Mouse (Mus musculus): Measurements from ENCODE around the gene H2al1a. TPM values are rescaled to one million over a fixed set of nuclear protein-coding genes. Genes with fewer than 3 reads are reported as not detected.
"Not testable (repeated sequence)": the region's sequence is repeated elsewhere in the genome, so short reads cannot be mapped to it uniquely, and the experiment has no call there.

H2al1a gene
- not detected in 2 replicates for total RNA-seq (2017)

DNA sequence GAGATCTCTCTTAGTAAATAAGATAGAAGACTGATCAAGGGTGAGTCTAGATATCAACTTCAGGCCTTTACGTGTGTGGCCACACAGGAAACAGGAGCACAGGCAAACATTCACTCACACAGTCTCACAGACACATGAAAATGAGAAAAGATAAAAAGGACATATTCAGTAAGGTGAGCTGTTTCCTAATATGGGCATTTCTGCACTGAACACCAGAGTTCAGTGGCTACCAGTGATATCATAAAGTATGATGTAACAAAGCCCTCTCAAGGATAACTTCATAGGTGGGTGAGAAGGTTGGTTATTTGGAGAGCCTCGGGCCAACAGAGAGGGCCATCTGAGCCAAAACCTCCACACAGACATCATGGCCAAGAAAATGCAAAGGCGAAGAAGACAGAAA is at the start of gene H2al1a:
Gene H2al1a, plus strand, starts transcription at position 301 of the 400 bp plus-strand sequence.
- not testable (repeated sequence) for ATAC-seq (replicated peaks; ENCODE audit: low read depth, poor library complexity, severe bottlenecking)

DNA sequence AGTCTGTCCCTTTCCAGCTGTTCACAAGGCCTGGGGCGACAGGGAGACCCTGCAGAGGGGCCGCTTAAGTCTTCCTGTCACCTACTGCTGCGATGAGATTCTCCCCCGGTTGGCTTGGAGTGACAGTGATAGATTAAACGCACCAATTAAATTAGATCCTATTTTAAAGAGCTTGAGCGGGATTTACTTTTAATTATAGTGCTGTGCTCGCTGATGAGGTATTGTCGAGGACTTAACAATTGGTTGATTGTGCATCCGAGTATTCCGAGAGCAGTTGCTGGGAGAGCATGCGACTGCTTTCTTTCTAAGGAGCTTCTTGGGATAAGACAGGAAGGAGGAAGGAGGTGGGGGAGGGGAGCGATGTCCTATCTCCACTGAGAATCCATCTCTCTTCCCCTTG is 48.9 kb upstream of the H2al1a start:
- ATAC-seq (replicated peaks; ENCODE audit: low read depth, poor library complexity, severe bottlenecking) = no peak

DNA sequence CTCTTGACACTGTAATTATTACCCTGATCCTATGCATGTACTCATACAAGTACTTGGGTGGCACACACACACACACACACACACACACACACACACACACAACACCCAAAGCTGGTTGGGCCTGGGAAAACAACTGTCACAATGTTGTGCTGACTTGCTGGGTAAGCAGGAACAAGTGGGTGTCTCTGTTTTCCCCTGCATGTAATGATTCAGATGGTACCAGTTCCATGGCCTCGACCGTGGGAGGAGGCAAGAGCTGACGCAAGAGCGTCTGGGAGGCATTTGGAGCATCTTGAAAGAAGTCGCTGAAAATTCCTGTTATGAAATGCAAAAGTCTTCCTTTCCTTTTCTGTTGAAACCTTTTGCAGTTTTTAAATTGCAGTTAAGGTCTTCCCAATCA is 45.0 kb upstream of the H2al1a start:
- no peak for ATAC-seq (replicated peaks; ENCODE audit: low read depth, poor library complexity, severe bottlenecking)

DNA sequence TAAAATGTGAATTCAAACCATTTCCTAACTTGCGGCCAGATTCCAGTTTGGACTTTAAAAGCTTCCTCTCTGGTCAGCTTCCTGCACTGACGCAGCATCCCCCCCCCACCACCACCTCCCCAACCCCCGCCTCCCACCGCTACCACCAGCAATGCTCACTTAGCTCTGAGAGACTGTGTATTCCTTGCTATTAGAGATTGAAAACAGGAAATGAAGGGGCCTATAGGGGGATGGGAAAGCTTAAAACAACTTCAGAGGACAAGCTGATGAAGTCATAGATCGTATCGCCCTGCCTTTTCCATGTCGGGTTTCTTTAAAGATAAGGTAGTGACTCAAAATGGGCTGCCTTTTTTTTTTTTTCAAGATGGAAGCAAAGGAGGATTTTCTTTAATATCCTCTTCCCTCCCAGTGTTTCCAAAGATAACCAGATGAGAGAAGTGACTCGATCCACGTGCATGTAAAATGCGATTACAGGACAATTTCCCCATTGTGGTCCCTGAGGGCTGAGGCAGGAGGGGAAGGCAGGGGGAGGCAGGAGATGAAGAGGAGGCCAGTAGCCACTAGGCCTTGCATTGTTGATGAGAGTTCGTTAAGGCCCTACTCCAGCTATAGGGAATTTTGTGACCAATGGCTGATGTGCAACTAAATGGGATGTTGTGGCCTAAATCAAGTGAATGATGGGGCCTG is 44.4 kb upstream of the H2al1a start:
- ATAC-seq (replicated peaks; ENCODE audit: low read depth, poor library complexity, severe bottlenecking) = peak; percentile 83

DNA sequence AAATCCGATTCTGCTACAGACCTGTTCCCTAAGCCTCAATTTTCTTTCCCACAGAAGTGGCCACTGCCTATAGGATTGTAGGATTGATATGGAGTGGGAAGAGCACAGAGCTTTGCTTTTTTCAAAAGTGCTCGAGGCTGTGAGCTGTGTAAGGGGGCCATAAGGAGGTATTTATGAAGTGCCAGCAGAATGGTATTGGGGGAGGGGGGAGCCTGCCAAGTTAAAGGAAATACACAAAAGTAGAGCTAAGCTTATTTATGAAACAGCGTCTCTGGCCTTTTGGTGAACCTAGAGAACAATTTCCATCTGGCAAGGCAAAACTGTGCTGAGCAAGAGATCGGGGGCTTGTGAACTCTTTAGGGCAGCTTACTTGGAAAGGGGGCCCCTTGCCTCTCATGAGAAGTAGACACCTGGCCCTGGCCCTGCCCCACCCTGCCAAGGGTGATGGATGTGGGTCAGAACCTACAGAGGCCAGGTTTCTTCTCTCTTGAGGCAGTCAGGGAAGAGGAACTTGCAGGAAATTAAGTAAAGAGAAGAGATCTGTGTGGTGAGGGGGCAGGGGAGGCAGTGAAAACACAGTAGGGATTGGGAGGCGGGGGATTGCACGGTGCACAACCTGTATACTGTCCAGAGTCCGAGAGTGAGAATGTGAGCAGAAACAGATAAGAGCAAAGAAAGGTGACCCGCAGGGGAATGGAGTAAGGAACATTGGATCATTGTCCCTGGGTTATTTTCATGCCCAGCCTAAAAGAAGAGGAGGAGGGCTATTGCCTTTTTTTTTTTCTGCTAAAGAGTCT is 43.3 kb upstream of the H2al1a start:
- no peak for ATAC-seq (replicated peaks; ENCODE audit: low read depth, poor library complexity, severe bottlenecking)

DNA sequence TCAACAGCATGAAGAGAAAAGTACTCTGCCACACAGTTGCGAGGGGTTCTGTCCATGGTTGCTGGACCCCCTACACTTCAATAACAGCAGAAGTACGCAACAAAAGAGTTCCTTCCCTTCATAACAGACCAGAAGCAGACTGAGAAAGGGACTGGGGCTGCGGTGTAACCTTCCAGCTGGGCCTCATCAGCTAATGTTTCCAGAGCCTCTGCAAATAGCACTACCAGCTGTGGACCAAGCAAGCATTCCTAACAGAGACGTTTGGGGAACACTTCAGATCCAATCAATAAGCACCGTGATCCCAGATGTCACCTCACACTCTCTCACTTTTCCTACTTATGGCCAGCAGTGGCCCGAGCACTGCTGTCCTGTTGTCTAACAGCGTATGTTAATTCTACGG is 34.1 kb upstream of the H2al1a start:
- ATAC-seq (replicated peaks; ENCODE audit: low read depth, poor library complexity, severe bottlenecking) = no peak

DNA sequence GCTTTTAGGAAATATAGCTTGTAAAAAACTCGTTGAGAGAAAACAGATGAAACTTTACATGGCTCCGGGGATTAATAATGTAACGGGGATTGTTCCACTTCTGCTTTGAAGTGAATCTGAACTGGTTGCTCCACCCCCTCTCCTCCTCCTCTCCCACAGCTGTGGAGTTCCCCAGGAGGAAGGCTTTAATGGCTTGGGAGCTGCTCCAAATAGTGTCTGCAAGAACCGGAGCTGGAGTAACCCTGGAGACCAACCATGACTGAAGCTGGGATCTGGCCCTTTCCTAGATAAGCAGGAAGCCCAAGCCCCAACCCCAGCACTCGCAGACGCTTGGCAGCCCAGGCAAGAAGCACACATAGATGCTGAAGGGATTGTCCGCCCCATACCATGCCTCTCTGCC is 31.3 kb upstream of the H2al1a start:
- no peak for ATAC-seq (replicated peaks; ENCODE audit: low read depth, poor library complexity, severe bottlenecking)

DNA sequence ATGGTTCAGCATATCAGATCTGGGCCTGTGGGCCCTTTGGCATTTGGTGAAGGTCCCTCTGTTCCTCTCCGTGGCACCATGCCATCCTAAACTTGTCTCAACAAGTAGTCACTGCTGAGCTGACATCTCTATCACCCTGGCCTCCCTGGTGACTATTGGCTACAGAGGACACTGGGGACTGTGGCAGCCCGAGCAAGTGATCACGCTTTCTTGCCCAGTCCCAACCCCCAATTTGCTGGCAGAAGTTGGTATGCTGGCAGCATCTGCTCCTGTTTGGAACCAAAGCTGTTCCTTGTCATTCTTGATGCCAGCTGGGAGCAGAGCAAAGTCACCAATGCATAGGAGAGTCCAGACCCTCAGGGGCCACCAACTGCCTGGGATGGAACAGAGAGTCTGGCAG is 30.0 kb upstream of the H2al1a start:
- no peak for ATAC-seq (replicated peaks; ENCODE audit: low read depth, poor library complexity, severe bottlenecking)

DNA sequence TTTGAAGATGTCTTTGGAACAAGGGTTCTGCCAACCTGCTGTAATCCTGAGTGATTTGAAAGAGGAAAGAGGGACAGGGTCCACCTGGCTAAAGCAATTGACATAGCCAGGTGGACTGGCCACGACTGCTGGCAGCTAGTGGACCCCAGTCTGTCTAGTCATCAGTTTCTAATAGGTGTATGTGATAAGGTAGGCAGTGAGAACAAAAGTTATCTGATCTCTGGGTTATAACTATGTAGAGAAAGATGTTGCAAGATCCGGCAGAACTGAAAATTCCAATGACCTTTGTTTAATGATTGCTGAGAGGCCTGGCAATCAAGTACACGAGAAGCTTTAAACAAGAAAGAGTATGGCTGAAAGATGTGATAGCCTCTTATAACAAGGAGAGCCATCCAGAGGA is 25.9 kb upstream of the H2al1a start:
- ATAC-seq (replicated peaks; ENCODE audit: low read depth, poor library complexity, severe bottlenecking) = no peak

DNA sequence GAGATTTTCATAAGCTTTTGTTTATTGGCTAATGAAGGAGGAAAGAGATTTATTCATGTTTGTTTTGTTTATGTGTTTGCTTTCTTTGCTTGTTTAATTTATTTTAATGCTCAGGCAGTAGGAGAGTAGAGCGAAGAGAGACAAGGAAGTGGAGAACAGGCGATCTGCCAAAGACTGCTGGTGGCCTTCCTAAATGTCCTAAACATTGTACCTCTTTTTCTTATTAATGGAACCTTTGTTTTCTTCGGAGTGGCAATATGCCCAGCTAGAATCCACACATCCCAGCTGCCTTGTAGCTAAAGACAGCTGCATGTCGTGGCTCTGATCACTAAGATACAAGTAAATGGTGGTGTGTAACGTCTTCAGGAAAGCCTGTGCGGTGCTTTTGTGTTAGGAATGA is 22.0 kb upstream of the H2al1a start:
- ATAC-seq (replicated peaks; ENCODE audit: low read depth, poor library complexity, severe bottlenecking) = no peak

DNA sequence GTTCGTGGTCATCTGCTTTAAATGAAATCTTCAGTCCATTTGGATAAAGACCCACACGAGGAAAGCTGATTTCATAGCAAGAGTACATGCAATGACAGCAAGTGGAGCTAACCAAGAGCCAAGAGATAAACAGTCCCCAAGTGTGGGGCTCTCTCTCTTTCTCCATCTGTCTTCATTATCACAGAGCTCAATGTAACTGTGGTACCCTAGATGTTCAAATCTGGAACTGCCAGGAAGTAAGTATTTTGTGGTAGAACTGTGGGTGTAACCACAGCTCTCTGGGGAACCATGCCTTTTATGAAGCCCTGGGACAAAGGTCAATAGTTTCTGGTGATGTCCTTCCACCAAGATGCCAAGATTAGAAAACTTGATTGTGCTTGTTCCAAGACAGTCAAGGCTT is 18.3 kb upstream of the H2al1a start:
- ATAC-seq (replicated peaks; ENCODE audit: low read depth, poor library complexity, severe bottlenecking) = peak; percentile 62

DNA sequence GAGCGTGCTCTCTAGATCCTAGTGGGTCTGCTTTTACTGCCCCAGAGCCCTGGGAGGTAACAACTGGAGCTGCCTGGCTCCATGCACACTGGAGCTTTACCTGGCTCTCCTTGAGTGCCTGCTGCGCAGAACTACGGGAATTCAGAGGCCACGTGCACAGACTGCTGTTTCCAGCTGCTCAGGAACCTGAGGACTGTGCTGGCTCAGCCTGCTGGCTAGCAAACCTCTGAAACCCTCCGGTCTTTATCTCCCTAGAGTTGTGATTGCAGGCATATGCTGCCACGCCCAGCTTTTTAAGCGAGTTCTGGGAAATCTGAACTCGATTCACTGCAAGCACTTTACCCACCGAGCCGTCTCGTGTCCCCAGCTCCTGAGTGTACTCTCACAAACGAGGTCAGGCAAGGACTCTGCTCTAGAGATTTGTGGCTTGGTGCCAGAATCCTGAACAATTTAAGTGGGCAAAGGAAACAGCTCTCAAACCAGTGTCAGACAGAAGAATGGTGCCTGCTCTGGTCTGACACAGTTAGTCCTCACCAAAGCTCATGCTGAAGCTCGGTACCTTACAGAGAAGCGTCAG is 10.7 kb upstream of the H2al1a start:
- ATAC-seq (replicated peaks; ENCODE audit: low read depth, poor library complexity, severe bottlenecking) = no peak

DNA sequence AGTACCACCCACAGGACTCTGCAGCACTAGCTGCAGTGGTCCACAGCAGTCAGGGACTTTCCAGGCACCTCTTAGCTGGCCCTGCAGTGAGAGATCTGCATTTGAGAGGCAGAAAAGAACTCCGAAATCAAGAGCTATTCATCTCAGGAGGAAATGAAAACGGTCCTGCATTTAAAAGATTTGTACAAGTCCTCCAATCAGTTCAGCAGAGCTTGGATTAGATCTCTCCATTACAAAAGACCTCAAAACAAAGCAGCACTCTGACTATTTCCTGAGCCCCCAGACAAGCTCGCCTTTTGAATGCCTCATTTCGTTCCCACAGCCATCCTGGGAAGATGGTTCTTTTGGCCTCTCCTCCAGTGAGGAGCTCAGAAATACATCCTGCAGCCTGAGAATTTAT is 9.8 kb upstream of the H2al1a start:
- no peak for ATAC-seq (replicated peaks; ENCODE audit: low read depth, poor library complexity, severe bottlenecking)

DNA sequence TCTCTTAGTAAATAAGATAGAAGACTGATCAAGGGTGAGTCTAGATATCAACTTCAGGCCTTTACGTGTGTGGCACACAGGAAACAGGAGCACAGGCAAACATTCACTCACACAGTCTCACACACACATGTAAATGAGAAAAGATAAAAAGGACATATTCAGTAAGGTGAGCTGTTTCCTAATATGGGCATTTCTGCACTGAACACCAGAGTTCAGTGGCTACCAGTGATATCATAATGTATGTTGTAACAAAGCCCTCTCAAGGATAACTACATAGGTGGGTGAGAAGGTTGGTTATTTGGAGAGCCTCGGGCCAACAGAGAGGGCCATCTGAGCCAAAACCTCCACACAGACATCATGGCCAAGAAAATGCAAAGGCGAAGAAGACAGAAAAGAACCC is 3.1 kb downstream of the H2al1a start, which contains the start of gene H2al1b:
Gene H2al1b, plus strand, starts transcription at position 301 of the 400 bp plus-strand sequence.
- not testable (repeated sequence) for ATAC-seq (replicated peaks; ENCODE audit: low read depth, poor library complexity, severe bottlenecking)

DNA sequence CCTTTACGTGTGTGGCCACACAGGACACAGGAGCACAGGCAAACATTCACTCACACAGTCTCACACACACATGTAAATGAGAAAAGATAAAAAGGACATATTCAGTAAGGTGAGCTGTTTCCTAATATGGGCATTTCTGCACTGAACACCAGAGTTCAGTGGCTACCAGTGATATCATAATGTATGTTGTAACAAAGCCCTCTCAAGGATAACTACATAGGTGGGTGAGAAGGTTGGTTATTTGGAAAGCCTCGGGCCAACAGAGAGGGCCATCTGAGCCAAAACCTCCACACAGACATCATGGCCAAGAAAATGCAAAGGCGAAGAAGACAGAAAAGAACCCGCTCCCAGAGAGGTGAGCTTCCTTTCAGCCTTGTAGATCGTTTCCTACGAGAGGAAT is 6.3 kb downstream of the H2al1a start, which contains the start of gene H2al1c:
Gene H2al1c, plus strand, starts transcription at position 301 of the 400 bp plus-strand sequence.
- not testable (repeated sequence) for ATAC-seq (replicated peaks; ENCODE audit: low read depth, poor library complexity, severe bottlenecking)

DNA sequence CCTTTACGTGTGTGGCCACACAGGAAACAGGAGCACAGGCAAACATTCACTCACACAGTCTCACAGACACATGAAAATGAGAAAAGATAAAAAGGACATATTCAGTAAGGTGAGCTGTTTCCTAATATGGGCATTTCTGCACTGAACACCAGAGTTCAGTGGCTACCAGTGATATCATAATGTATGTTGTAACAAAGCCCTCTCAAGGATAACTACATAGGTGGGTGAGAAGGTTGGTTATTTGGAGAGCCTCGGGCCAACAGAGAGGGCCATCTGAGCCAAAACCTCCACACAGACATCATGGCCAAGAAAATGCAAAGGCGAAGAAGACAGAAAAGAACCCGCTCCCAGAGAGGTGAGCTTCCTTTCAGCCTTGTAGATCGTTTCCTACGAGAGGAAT is 9.5 kb downstream of the H2al1a start, which contains the start of gene H2al1d:
Gene H2al1d, plus strand, starts transcription at position 301 of the 400 bp plus-strand sequence.
- ATAC-seq (replicated peaks; ENCODE audit: low read depth, poor library complexity, severe bottlenecking) = not testable (repeated sequence)

DNA sequence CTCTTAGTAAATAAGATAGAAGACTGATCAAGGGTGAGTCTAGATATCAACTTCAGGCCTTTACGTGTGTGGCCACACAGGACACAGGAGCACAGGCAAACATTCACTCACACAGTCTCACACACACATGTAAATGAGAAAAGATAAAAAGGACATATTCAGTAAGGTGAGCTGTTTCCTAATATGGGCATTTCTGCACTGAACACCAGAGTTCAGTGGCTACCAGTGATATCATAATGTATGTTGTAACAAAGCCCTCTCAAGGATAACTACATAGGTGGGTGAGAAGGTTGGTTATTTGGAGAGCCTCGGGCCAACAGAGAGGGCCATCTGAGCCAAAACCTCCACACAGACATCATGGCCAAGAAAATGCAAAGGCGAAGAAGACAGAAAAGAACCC is 12.6 kb downstream of the H2al1a start, which contains the start of gene H2al1e:
Gene H2al1e, plus strand, starts transcription at position 301 of the 400 bp plus-strand sequence.
- not testable (repeated sequence) for ATAC-seq (replicated peaks; ENCODE audit: low read depth, poor library complexity, severe bottlenecking)

DNA sequence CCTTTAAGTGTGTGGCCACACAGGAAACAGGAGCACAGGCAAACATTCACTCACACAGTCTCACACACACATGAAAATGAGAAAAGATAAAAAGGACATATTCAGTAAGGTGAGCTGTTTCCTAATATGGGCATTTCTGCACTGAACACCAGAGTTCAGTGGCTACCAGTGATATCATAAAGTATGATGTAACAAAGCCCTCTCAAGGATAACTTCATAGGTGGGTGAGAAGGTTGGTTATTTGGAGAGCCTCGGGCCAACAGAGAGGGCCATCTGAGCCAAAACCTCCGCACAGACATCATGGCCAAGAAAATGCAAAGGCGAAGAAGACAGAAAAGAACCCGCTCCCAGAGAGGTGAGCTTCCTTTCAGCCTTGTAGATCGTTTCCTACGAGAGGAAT is 15.8 kb downstream of the H2al1a start, which contains the start of gene H2al1f:
Gene H2al1f, plus strand, starts transcription at position 301 of the 400 bp plus-strand sequence.
- ATAC-seq (replicated peaks; ENCODE audit: low read depth, poor library complexity, severe bottlenecking) = not testable (repeated sequence)

DNA sequence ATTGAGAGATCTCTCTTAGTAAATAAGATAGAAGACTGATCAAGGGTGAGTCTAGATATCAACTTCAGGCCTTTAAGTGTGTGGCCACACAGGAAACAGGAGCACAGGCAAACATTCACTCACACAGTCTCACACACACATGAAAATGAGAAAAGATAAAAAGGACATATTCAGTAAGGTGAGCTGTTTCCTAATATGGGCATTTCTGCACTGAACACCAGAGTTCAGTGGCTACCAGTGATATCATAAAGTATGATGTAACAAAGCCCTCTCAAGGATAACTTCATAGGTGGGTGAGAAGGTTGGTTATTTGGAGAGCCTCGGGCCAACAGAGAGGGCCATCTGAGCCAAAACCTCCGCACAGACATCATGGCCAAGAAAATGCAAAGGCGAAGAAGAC is 18.9 kb downstream of the H2al1a start, which contains the start of gene H2al1g:
Gene H2al1g, plus strand, starts transcription at position 301 of the 400 bp plus-strand sequence.
- ATAC-seq (replicated peaks; ENCODE audit: low read depth, poor library complexity, severe bottlenecking) = not testable (repeated sequence)

DNA sequence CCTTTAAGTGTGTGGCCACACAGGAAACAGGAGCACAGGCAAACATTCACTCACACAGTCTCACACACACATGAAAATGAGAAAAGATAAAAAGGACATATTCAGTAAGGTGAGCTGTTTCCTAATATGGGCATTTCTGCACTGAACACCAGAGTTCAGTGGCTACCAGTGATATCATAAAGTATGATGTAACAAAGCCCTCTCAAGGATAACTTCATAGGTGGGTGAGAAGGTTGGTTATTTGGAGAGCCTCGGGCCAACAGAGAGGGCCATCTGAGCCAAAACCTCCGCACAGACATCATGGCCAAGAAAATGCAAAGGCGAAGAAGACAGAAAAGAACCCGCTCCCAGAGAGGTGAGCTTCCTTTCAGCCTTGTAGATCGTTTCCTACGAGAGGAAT is 22.1 kb downstream of the H2al1a start, which contains the start of gene H2al1h:
Gene H2al1h, plus strand, starts transcription at position 301 of the 400 bp plus-strand sequence.
- ATAC-seq (replicated peaks; ENCODE audit: low read depth, poor library complexity, severe bottlenecking) = not testable (repeated sequence)

All from common myeloid progenitor, adult 5-6 weeks (primary cell).